Mouse (Mus musculus) left cerebral cortex, postnatal 10 days (tissue): ENCODE data around the gene Treml4. TPM values are rescaled to one million over a fixed set of nuclear protein-coding genes. Genes with fewer than 3 reads are reported as not detected.
"Not testable (repeated sequence)": the region's sequence is repeated elsewhere in the genome, so short reads cannot be mapped to it uniquely, and the experiment has no call there.

Experiments
- DNase-seq, 2 experiments: peaks; one replicate each; pipeline ENCODE4 v3.0.0; 2021 to 2022; ENCODE audit warnings: low spot score in 2 of 2, mixed read lengths in 1 of 2; ENCODE audit errors: extremely low spot score in 1 of 2
- intact Hi-C: fragments of 180-260 bp; cut with DNase I; formaldehyde crosslinking; loops from one replicate; pipeline ENCODE4 v1.15.1; 2025
- total RNA-seq, 2 experiments: library from RNA; stranded (reverse); gene quantifications; 2 replicates each; pipeline ENCODE4 v1.2.3; 2021

Treml4 gene
- total RNA-seq, 2 experiments from 2014 or later: not detected

- intact Hi-C loops: no loop called here
These were observed 8.1 kb downstream of the Treml4 start for GRCm38 (mm10) chr17:48272158-48272557.

GRCm38 (mm10) chr17:48272598-48272997, 8.5 kb downstream of the Treml4 start:
- intact Hi-C loops: no loop called here
- no peak for DNase-seq

More at GRCm38 (mm10) chr17:48272158-48272557, 8.1 kb downstream of the Treml4 start:
- no peak for DNase-seq

GRCm38 (mm10) chr17:48274098-48274497, 10.0 kb downstream of the Treml4 start:
- intact Hi-C loops: loop anchor here (2.0 kb wide), 1 partner anchor 63 kb away; no protein-coding TSS in a partner anchor
- DNase-seq: no peak

- intact Hi-C loops: loop anchor here (2.0 to 5.0 kb wide), 2 partner anchors 62 to 132 kb away; partner anchors contain the start of gene Nfya
- DNase-seq: peak; percentile 58 to 78
These were observed 10.8 kb downstream of the Treml4 start for GRCm38 (mm10) chr17:48274885-48275284.

GRCm38 (mm10) chr17:48275736-48276135, 11.6 kb downstream of the Treml4 start:
- intact Hi-C loops: loop anchor here (2.0 to 5.0 kb wide), 2 partner anchors 61 to 132 kb away; partner anchors contain the start of gene Nfya
- DNase-seq: no peak

GRCm38 (mm10) chr17:48278381-48278780, 14.3 kb downstream of the Treml4 start:
- no peak for DNase-seq
- intact Hi-C loops: loop anchor here (5.0 kb wide), 1 partner anchor 129 kb away; the partner anchor contains the start of gene Nfya

GRCm38 (mm10) chr17:48279002-48279401, 14.9 kb downstream of the Treml4 start:
- intact Hi-C loops: loop anchor here (5.0 kb wide), 1 partner anchor 128 kb away; the partner anchor contains the start of gene Nfya
- no peak for DNase-seq

GRCm38 (mm10) chr17:48280943-48281738, 17.0 kb downstream of the Treml4 start:
- DNase-seq: no peak
- intact Hi-C loops: no loop called here

GRCm38 (mm10) chr17:48281739-48282085, 17.6 kb downstream of the Treml4 start:
- intact Hi-C loops: no loop called here
- DNase-seq: peak in 1 of 2 experiments; percentile 43

- DNase-seq: no peak
- intact Hi-C loops: loop anchor here (5.0 kb wide), 1 partner anchor 41 kb away; no protein-coding TSS in a partner anchor
These were observed 22.7 kb downstream of the Treml4 start for GRCm38 (mm10) chr17:48286765-48287164.

- DNase-seq: no peak
- intact Hi-C loops: loop anchor here (5.0 kb wide), 1 partner anchor 40 kb away; no protein-coding TSS in a partner anchor
These were observed 23.2 kb downstream of the Treml4 start for GRCm38 (mm10) chr17:48287276-48287675.

- intact Hi-C loops: no loop called here
- no peak for DNase-seq
These were observed 29.6 kb downstream of the Treml4 start for GRCm38 (mm10) chr17:48293500-48294194.

- no peak for DNase-seq
- intact Hi-C loops: no loop called here
These were observed 35.1 kb downstream of the Treml4 start, which contains the start of gene Treml2 for GRCm38 (mm10) chr17:48299203-48299602. Gene Treml2 (plus strand): TSS chr17:48299498.

- intact Hi-C loops: no loop called here
- DNase-seq: no peak
These were observed 35.7 kb downstream of the Treml4 start for GRCm38 (mm10) chr17:48299756-48300155.

GRCm38 (mm10) chr17:48300199-48300598, 36.1 kb downstream of the Treml4 start:
- intact Hi-C loops: no loop called here
- no peak for DNase-seq

GRCm38 (mm10) chr17:48300861-48301260, 36.8 kb downstream of the Treml4 start:
- no peak for DNase-seq
- intact Hi-C loops: no loop called here

GRCm38 (mm10) chr17:48301792-48302191, 37.7 kb downstream of the Treml4 start:
- intact Hi-C loops: no loop called here
- DNase-seq: no peak

GRCm38 (mm10) chr17:48312124-48312523, 48.0 kb downstream of the Treml4 start:
- no peak for DNase-seq
- intact Hi-C loops: no loop called here

- not testable (repeated sequence) for DNase-seq
These were observed 51.9 kb downstream of the Treml4 start, which contains the start of gene B430306N03Rik for GRCm38 (mm10) chr17:48315905-48316579. Gene B430306N03Rik (plus strand): TSS chr17:48316141.

More at GRCm38 (mm10) chr17:48315905-48316579, 51.9 kb downstream of the Treml4 start, which contains the start of gene B430306N03Rik:
- intact Hi-C loops: not testable (repeated sequence)
